Mouse (Mus musculus) gastrocnemius, postnatal 14 days (tissue): ENCODE results near the gene Card10. TPM values are rescaled to one million over a fixed set of nuclear protein-coding genes. Genes with fewer than 3 reads are reported as not detected.
"Not testable (repeated sequence)": the region's sequence is repeated elsewhere in the genome, so short reads cannot be mapped to it uniquely, and the experiment has no call there.

Experiments
- DNase-seq: peaks from one replicate; pipeline ENCODE4 v3.0.0; 2021; ENCODE audit warnings: mixed read lengths
- intact Hi-C: fragments of 180-260 bp; cut with DNase I; formaldehyde crosslinking; loops from one replicate; pipeline ENCODE4 v1.15.1; 2025; ENCODE audit warnings: low total_unique reads
- long read RNA-seq, 2 experiments: library from polyadenylated mRNA; stranded (forward); transcript quantifications; one replicate each; pipeline ENCODE4 v2.0.0; 2021
- total RNA-seq, 2 experiments: library from RNA; stranded (reverse); gene quantifications; 2 replicates each; pipeline ENCODE4 v1.2.3; 2021

Gene Card10
- total RNA-seq: 1 to 10 TPM; 9.6 to 9.7 TPM
- long read RNA-seq, experiment 1, full-length matches to known transcripts: 4 of 7 reads
- long read RNA-seq, experiment 1, partial matches to known transcripts: 1 of 7 reads
- long read RNA-seq, experiment 1, other reads (novel, unspliced or antisense): 2 of 7 reads
- long read RNA-seq, experiment 2, full-length matches to known transcripts: 5 of 11 reads
- long read RNA-seq, experiment 2, partial matches to known transcripts: 4 of 11 reads
- long read RNA-seq, experiment 2, other reads (novel, unspliced or antisense): 2 of 11 reads

DNA sequence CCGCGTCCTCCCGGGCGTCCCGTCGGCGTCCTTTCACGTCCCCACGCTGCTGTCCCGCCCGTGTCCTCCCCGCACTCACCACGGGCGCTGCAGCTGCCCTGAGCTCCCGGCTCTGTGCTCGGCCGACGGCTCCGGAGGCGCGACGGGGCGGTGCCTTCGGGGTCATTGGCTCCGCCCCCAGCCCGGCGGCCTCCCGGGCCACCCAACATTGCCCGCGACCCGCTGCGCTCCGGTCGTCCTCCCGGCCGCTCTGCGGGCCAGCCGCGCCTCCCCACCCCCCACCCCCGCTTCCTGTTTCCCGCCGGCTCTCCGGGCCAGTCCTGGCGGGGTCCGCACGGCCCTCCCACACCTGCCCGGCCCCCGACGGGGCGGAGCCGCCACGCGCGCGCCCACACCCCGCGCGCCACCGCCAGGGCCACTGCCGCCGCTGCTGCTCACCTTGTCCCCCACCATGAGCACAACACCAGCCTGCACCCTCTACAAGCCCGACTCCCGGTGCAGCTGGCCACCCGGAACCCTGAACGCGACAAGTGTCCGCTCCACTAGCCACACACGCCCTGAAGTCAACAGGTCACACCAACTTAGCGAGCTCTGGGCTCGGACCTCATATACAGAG is at the start of gene Card10:
Gene Card10 (minus strand): TSS at position 267 of the 616 bp plus-strand sequence.
- DNase-seq: peak; percentile 70
- intact Hi-C loops: no loop called here

DNA sequence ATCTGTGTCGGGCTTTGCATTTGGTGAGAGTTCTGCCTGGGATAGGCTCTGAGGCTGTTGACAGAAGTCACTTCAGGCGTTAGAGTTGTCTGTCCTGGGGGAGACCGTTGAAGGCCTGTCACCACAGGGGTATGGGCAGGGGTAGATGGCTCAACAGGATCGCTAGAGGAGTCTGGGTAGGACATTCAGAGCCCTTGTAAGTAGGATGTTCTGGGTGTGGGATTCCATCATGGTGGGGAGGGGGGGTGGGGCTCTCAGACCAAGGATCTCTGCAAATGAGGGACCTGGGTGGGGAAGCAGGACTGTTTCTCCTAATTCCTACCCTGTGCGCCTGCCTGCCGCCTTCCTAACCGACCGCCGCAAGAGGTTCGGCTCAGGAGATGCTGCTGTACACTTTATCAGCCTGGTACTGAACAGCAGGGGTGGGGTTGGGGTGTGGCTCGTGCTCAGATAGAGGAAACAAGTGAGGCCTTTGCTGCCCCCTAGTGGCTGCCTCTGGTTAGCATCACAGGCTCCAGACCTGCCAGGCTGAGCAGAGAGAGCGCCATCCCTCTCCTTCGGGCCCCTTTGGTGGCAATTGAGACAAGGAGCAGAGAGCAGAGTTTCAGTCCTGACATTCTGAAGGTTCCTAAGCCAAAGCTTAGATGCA is 48.8 kb upstream of the Card10 start:
- intact Hi-C loops: loop anchor here (5.0 kb wide), 1 partner anchor 34 kb away; no protein-coding TSS in a partner anchor
- DNase-seq: peak; percentile 91

DNA sequence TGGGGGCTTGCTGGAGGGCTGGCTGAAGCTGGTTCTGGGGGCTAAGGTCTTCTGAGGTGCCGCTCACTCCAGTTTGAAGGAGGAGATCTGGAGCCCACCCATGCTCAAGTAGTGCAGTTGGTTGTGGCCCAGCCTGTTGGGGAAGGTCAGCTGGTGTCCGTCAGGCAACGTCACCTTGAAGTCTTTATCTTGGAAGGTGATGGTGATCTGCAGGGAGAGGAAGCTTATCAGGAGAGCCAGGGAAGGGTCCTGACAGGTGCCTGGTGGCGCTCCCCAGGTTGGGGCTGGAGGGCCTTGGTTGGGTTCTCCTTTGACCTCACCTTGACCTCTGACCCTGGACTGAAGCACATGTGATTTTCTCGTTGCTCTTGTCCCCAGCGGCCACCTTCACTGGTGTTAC is 48.1 kb upstream of the Card10 start:
- intact Hi-C loops: loop anchor here (5.0 kb wide), 1 partner anchor 34 kb away; no protein-coding TSS in a partner anchor
- DNase-seq: no peak

DNA sequence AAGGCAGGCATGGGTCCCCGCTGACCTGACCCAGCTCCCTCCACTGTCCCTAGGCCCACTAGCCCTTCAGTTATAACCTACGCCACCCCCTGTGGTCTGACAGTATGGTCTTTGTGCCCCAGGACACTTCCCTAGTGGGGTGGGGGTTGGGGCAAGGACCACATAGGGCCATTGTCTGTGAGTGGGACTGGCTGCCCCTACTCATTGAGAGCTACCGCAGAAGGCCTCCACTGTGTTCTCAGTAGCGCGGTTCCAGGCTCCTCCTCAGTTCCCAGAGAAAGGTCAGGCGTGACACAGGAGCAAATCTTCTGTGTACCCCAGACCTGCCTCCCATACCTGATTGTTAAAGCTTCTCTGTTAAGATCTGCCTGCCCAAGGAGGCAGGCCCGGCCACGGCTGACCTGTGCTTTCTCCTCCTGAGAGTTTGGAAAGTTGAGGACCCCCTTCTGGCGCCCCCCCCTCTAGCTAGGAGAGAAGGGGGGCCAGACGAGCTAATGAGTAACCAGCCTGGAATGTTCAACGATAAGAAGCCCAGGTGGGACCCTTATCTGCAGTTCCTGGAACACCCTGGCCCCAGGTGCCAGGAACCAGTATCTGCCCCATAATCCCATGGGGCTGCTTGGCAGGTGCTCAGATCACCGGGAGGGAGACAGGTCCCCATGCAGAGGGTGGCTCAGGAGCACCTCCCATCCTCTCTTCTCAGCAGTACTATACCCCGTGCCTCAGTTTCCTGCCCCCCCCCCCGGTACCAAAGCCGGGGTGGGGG is 47.4 kb upstream of the Card10 start:
- intact Hi-C loops: loop anchor here (5.0 kb wide), 1 partner anchor 33 kb away; no protein-coding TSS in a partner anchor
- DNase-seq: no peak

DNA sequence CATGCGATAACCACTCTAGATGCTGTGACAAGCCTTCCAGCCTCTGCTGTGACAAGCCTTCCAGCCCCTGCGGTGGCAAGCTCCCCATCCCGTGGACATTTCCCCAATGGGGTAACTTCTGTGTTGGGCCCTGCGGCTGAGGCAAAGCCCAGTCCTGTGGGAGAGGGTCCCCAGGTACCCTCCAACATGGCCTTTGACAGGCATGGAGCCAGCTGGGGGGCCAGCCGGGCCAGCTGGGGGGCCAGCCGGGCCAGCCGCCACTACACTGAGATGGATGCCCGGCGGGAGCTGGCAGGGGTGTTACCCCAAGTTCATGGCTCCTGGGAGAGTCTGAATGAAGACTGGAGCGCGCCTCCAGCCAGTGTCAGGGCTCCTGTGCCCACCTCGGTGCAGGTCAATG is 46.6 kb upstream of the Card10 start:
- intact Hi-C loops: loop anchor here (2.0 kb wide), 1 partner anchor 23 kb away; no protein-coding TSS in a partner anchor
- no peak for DNase-seq

DNA sequence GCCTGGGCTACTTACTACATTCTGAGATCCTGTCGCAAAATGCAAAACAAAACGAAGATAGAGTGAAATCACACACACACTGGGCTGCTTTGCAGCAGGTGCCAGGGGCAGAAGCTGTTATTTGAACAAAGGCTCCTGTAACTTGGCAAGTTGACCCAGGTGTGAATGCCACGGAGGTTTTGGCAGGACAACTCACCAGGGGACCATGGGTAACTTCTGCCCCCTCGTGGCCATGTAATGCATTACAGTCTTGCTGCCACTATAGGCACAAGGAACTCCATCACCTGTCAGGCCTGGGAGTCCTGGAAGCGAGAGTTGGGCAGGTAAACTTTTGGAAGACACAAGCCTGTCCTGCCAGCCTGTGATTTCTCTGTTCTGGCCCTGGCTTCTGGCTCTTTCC is 45.6 kb upstream of the Card10 start:
- intact Hi-C loops: loop anchor here (2.0 kb wide), 1 partner anchor 22 kb away; no protein-coding TSS in a partner anchor
- DNase-seq: peak; percentile 81

DNA sequence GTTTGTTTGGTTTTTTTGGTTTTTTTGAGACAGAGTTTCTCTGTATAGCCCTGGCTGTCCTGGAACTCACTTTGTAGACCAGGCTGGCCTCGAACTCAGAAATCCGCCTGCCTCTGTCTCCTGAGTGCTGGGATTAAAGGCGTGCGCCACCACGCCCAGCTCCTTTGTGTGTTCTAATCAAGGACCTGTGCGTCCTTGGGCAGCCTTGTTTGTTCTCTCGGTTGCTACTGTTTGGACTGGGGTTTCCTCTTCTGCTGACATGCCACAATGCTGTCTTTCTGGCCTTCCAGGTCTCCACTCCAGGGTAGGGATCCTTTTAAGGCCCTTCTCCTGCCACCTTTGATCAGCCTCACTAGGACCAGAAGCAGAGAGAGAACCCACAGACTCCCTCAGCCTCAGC is 44.0 kb upstream of the Card10 start:
- DNase-seq, intact Hi-C loops: not testable (repeated sequence)

DNA sequence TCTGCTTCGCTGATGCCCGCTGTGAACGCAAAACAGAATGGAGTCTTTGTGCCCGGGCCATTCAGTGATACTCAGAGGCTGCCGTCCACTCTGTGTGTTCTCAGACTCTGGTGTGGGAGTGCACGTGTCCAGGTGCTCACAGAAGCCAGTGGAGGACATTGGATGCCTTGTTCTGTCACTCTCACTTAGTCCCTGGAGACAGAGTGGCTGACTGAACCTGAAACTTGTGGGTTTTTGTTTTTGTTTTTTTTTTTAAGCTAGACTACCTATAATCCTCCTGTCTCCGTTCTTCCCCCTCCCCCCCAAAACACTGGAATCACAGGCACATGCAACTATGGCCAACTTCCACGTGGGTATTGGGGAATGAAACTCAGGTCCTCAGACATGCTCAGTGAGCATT is 43.5 kb upstream of the Card10 start:
- intact Hi-C loops: no loop called here
- no peak for DNase-seq

DNA sequence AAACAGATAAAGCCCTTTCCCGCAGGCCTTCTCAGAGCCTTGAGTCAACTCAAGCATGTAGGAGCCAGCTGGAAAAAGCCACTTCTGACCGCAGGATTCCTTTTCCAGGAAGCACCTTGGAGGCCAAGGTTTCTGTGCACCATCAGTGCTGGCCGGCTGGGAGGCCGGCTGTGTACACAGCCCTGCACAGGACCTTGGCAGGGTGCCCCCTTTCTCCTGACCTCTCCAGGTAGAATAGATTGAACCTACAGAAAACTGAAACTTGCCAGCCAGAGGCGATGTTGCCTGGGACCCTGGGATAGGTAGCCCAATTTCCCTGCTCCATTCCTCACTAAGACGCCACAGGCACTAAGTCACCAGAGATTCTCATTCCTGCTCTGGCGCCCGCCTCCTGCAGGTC is 43.0 kb upstream of the Card10 start:
- intact Hi-C loops: no loop called here
- DNase-seq: no peak

DNA sequence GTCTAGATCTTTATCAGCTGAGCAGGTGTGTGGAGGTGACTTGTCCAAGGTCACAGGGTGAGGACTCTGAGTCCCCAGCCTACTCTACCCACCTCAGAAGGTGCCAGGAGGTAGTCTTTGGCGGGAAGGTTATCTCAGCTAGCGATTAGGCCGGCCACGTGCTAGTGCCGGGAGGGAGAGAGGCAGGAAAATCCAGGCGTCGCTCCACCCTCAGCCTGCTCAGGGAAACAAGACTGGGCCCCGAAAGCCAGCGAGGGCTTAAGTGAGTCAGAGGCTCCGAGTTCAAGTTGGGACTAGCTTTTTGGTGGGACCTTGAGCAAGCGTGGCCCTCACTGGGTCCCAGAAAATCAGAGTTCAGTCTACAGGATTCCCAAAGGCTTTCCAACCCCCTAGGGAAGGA is 42.5 kb upstream of the Card10 start:
- DNase-seq: no peak

DNA sequence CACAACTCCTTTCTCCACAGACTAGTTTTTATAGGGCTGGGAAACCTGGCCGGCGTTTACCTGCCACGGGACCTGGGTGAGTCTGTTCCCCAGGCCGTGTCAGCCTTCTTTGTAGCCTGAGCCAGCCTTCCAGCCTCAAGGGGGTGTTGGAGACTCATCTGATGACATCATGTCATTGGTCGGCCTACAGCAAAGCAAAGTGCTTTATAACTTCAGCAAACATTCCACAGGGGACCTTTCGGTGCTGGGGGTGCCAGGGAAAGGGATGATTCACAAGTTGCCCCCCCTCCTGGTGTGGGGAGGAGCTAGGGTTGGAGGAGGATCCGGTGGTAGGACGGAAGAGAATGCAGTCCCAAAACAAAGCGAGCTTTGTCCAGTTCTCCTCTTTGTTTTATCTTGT is 41.9 kb upstream of the Card10 start:
- intact Hi-C loops: no loop called here

More for the DNA sequence above, 42.5 kb upstream of the Card10 start:
- intact Hi-C loops: no loop called here

DNA sequence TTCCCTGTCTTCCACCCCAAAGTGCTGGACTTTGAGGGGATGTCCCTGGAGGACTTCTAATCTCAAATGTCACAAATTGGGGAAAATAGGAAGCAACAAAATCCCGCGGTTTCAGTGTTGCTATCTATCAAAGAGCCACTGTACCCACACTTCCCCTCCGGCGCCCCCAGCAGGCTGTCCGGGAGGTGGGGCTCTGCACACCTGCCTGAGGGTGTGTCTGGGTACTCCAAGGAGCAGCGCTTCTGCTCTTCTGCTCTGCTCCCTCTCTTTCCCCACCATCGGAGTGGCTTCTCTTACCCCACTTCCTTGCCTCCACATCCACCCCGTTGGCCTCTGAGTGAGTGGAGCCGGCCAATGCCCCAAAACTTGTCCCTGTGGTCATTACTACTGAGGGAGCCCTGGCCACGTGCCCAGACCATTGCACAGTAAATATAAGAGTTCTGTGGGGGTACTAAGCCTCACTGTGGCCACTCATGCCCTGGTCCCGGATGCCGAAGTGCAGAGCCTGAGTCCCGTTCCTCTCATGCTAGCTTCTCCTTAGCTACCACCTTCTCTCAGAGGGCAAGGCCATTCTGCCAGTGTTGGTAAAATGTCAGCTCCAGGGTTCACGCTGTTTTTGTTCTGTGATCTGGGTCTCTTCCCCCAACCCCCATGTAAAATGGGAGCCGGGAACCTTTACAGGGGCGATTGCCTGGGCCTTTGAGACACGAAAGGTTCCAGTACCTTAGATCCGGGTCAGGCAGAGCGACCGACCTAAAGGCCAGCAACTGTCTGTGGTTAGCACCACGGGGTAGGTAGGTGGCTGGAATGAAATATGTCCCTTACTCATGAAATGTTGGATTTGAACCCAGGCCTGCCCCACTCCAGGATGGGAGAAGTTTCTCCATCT is 41.0 kb upstream of the Card10 start:
- intact Hi-C loops: no loop called here
- DNase-seq: no peak

More for the DNA sequence above, 41.9 kb upstream of the Card10 start:
- peak; percentile 78 for DNase-seq

DNA sequence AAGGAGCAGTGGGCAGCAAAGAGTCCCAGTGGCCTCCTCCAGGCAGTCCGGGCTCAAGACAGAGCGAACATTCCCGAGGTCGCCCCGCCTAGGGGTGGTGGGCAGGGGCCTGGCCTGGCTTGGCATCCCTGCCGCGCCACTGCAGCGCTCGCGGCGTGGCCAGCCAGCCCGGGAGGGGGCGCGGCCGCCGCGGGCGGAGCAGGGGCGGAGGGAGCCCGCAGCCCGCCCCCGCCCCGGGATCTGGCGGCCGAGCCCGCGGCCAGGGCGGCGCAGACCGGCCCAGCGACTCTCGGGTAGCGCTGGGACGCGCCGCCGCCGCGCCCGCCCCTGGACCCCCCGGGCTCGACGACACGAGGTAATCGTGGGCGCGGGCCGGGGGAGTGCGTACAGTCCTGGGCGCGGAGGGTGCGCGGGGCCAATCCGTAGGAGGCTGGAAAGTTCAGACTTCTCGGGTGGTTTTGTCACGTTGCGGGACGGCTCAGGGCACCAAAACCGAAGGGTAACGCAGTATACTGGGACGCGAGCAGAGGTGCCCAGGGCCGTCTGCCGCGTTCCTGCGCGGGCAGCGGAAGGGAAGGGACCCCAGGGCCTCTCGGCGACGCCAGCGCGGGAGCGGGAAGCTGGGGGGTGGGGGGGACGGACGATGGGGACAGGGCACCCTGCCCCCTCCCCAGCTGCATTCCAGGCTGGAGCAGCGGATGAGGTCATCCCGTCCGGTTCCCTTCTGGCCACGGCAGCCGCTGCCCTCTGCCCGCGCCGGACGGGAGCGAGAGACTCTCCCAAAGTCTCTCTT is 39.7 kb upstream of the Card10 start, which contains the start of gene Cdc42ep1:
Gene Cdc42ep1 (plus strand): TSS at position 254 of the 793 bp plus-strand sequence.
- peak; percentile 81 for DNase-seq
- intact Hi-C loops: no loop called here

DNA sequence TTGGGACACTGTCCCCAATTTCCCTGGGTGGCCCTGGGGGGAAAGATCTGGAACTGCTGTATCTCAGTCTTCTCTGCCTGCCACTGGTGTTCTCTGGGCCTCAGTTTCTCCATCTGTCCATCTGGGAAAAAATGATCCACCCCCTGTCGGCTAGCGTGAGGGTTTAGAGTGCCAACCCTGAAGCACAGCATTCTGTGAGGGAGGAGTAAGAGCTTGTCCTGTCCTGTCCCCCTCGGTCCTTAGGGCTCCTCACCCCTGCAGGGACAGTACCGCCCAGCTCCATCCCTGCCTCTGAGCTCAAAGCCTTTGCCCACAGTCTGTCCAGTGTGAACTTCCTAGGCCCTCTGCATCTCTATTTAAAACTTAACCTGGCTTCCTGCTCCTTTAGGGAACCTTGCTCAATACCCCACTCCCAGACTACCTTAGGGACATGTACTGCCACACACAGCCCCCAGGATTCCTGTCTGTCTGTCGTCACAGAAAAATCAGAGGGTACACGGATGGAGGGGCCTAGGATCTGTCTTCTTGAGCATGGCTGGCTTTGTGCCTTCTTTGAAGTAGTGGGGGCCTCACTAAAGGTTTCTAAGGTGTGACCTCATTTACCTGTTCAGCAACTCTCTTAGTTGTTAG is 38.4 kb upstream of the Card10 start:
- intact Hi-C loops: no loop called here
- DNase-seq: no peak

DNA sequence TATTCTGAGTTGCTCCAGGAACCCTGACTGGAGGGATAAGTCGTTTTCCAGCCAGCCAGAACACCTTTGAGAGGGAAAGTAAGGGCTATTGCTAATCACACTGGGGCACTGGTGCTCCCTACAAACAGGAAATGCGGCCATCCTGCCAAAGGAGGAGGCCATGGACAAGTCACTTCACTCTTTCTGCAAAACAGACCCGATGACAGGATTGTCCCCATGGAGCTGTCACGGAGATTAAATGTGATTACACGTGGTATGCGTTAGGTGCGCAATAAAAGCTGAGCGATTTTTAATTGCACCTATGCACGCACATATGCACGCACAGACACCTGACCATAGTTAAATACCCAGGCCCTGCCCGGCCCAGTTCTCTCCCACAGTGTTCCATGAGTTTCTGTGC is 37.9 kb upstream of the Card10 start:
- intact Hi-C loops: no loop called here
- no peak for DNase-seq

DNA sequence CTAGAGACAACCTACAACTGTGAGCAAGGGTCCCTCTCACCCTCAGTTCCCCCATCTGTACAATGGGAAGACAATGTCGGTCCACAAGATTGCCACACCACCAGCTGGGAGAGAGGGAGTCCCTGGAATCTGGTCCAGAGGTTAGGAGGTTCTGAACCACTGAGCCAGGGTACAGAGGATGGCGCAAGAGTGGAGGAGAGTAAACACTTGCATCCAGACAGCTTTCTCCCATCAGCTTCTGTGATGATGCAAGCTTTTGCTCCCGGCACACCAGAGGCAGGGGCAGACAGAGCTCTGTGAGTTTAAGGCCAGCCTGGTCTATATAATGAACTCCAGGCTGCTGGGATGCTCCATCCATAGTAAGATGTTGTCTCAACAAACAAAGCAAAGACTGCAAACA is 37.4 kb upstream of the Card10 start:
- intact Hi-C loops: no loop called here
- no peak for DNase-seq

DNA sequence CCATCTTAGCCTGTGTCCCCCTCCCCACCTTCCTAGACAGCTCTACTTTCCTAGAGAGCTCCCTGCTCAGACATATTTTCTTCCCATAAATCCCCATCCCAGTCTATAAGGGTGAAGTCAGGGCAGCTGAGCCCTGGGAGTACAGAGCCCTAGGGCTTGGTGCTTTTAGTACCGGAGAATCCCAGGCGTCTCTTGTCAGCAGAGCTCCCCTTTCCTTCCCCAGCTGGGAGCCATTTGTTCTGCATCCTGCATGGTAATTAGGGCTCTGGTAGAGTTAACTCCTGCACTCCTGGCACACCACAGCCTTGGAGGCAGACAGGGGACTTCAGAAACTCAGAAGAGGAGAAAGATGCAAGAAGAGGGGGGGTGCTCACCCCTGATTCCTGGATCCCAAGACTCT is 36.9 kb upstream of the Card10 start:
- no peak for DNase-seq
- intact Hi-C loops: no loop called here
